Mouse (Mus musculus) CH12.LX (cell line): ENCODE results near the gene Ctsh. TPM values are rescaled to one million over a fixed set of nuclear protein-coding genes. Genes with fewer than 3 reads are reported as not detected.

Experiments
- DNase-seq: peaks from one replicate; pipeline ENCODE4 v3.0.0-alpha.2; 2013; ENCODE audit errors: extremely low read depth
- H3K27ac ChIP-seq: 2 replicates; pipeline ENCODE4 v1.5.1; 2012; ENCODE audit warnings: low read depth, mild to moderate bottlenecking, control low read depth, moderate library complexity; ENCODE audit not compliant: insufficient read depth
- H3K27me3 ChIP-seq: replicated peaks from 2 replicates; pipeline ENCODE3; 2012; ENCODE audit warnings: inconsistent platforms
- H3K36me3 ChIP-seq, 2 experiments: replicated peaks in 1 of 2; 2 replicates each; pipeline versions ENCODE3 to v1.6.1; 2012; ENCODE audit warnings: inconsistent platforms in 1 of 2, low read length in 1 of 2, mild to moderate bottlenecking in 1 of 2, mixed read lengths in 1 of 2, moderate library complexity in 1 of 2; ENCODE audit not compliant: control insufficient read depth in 1 of 2, insufficient read depth in 1 of 2
- H3K4me1 ChIP-seq, 2 experiments: 2 replicates each; pipeline ENCODE4 v1.6.1; 2012; ENCODE audit warnings: inconsistent platforms in 1 of 2, moderate library complexity in 1 of 2; ENCODE audit not compliant: insufficient read depth in 2 of 2, control insufficient read depth in 1 of 2
- H3K4me2 ChIP-seq: 2 replicates; pipeline ENCODE4 v1.6.1; 2012; ENCODE audit warnings: low read depth, mild to moderate bottlenecking, control low read depth; ENCODE audit not compliant: poor library complexity, insufficient read depth, severe bottlenecking
- H3K4me3 ChIP-seq, 3 experiments: fragments of 150-350 bp in 1 of 3; sonication (generic) in 1 of 3; replicated peaks in 1 of 3; 2 replicates each; pipeline versions ENCODE3 to v1.5.1; 2011 to 2012; ENCODE audit warnings: low read depth in 2 of 3, low read length in 2 of 3, mild to moderate bottlenecking in 2 of 3, moderate library complexity in 2 of 3, control low read depth in 1 of 3, improper control_type of control experiment in 1 of 3, inconsistent platforms in 1 of 3, mixed read lengths in 1 of 3; ENCODE audit not compliant: poor library complexity in 1 of 3
- H3K79me2 ChIP-seq: replicated peaks from 2 replicates; pipeline ENCODE4 v1.6.1; 2012; ENCODE audit warnings: mild to moderate bottlenecking, moderate library complexity; ENCODE audit not compliant: control insufficient read depth, poor library complexity, insufficient read depth, severe bottlenecking; ENCODE audit errors: extremely low read depth
- H3K9ac ChIP-seq: 2 replicates; pipeline ENCODE4 v1.6.1; 2012; ENCODE audit warnings: low read depth, mild to moderate bottlenecking, control low read depth, moderate library complexity; ENCODE audit not compliant: insufficient read depth
- H3K9me3 ChIP-seq: replicated peaks from 2 replicates; pipeline ENCODE3; 2012; ENCODE audit warnings: low read length, inconsistent platforms, mixed read lengths
- BHLHE40 ChIP-seq: IDR thresholded peaks from 2 replicates; pipeline ENCODE4 v1.6.1; 2011; ENCODE audit warnings: mild to moderate bottlenecking, low read depth, low read length, improper control_type of control experiment
- CTCF ChIP-seq, 2 experiments: IDR thresholded peaks in 1 of 2; conservative IDR thresholded peaks in 1 of 2; 2 replicates each; pipeline ENCODE4 v1.5.1; 2011 to 2012; ENCODE audit warnings: low read depth in 2 of 2, low read length in 2 of 2, improper control_type of control experiment in 1 of 2, inconsistent platforms in 1 of 2, mild to moderate bottlenecking in 1 of 2, moderate library complexity in 1 of 2
- E2F4 ChIP-seq: IDR thresholded peaks from 2 replicates; pipeline ENCODE4 v1.6.1; 2011; ENCODE audit warnings: low read depth, low read length, improper control_type of control experiment; ENCODE audit not compliant: insufficient replicate concordance
- ELF1 ChIP-seq: IDR thresholded peaks from 2 replicates; pipeline ENCODE4 v1.6.1; 2014; ENCODE audit warnings: low read depth, mild to moderate bottlenecking, inconsistent platforms, low read length, improper control_type of control experiment
- GABPA ChIP-seq: IDR thresholded peaks from 2 replicates; pipeline ENCODE4 v1.6.1; 2012; ENCODE audit warnings: low read depth, low read length, improper control_type of control experiment, inconsistent platforms; ENCODE audit not compliant: insufficient replicate concordance
- HCFC1 ChIP-seq: IDR thresholded peaks from 2 replicates; pipeline ENCODE4 v1.6.1; 2012; ENCODE audit warnings: low read depth, mild to moderate bottlenecking, inconsistent platforms, low read length, improper control_type of control experiment
- IRF4 ChIP-seq: IDR thresholded peaks from 2 replicates; pipeline ENCODE4 v1.6.1; 2014; ENCODE audit warnings: low read depth, mild to moderate bottlenecking, inconsistent platforms, low read length, improper control_type of control experiment
- JUN ChIP-seq: IDR thresholded peaks from 2 replicates; pipeline ENCODE4 v1.6.1; 2011; ENCODE audit warnings: low read depth, mild to moderate bottlenecking, low read length, improper control_type of control experiment, moderate library complexity; ENCODE audit not compliant: insufficient read depth
- KAT2A ChIP-seq: IDR thresholded peaks from 2 replicates; pipeline ENCODE4 v1.6.1; 2012; ENCODE audit warnings: low read length, improper control_type of control experiment, inconsistent platforms; ENCODE audit not compliant: insufficient replicate concordance
- MAFK ChIP-seq: IDR thresholded peaks from 2 replicates; pipeline ENCODE4 v1.6.1; 2011; ENCODE audit warnings: low read length, improper control_type of control experiment; ENCODE audit not compliant: insufficient replicate concordance
- MAX ChIP-seq: IDR thresholded peaks from 2 replicates; pipeline ENCODE4 v1.6.1; 2011; ENCODE audit warnings: low read length, improper control_type of control experiment
- NELFE ChIP-seq: IDR thresholded peaks from 2 replicates; pipeline ENCODE4 v1.6.1; 2011; ENCODE audit warnings: low read depth, low read length, improper control_type of control experiment
- NRF1 ChIP-seq: IDR thresholded peaks from 2 replicates; pipeline ENCODE4 v1.6.1; 2014; ENCODE audit warnings: low read depth, mild to moderate bottlenecking, inconsistent platforms, low read length, improper control_type of control experiment, moderate library complexity
- PAX5 ChIP-seq: IDR thresholded peaks from 2 replicates; pipeline ENCODE4 v1.6.1; 2012; ENCODE audit warnings: low read length, inconsistent platforms, mixed read lengths
- POLR2A ChIP-seq: IDR thresholded peaks from 2 replicates; pipeline ENCODE4 v1.6.1; 2011; ENCODE audit warnings: low read depth, mild to moderate bottlenecking, improper control_type of control experiment, low read length
- TCF12 ChIP-seq: IDR thresholded peaks from 2 replicates; pipeline ENCODE4 v1.6.1; 2014; ENCODE audit warnings: low read depth, mild to moderate bottlenecking, inconsistent platforms, low read length, improper control_type of control experiment
- UBTF ChIP-seq: IDR thresholded peaks from 2 replicates; pipeline ENCODE4 v1.6.1; 2012; ENCODE audit warnings: low read depth, mild to moderate bottlenecking, inconsistent platforms, low read length, improper control_type of control experiment, moderate library complexity
- ZKSCAN1 ChIP-seq: IDR thresholded peaks from 2 replicates; pipeline ENCODE4 v1.6.1; 2012; ENCODE audit warnings: low read depth, inconsistent platforms, low read length, improper control_type of control experiment, borderline replicate concordance
- ZMIZ1 ChIP-seq: IDR thresholded peaks from 2 replicates; pipeline ENCODE4 v1.6.1; 2012; ENCODE audit warnings: low read depth, mild to moderate bottlenecking, inconsistent platforms, low read length, improper control_type of control experiment
- ZNF384 ChIP-seq: IDR thresholded peaks from 2 replicates; pipeline ENCODE4 v1.6.1; 2012; ENCODE audit warnings: low read depth, low read length, improper control_type of control experiment, inconsistent platforms
- dilution Hi-C: fragments of 300-500 bp; cut with MboI; formaldehyde crosslinking; loops from 2 replicates; pipeline ENCODE4 v1.14.3; 2020; ENCODE audit warnings: low sequenced_read_pairs; ENCODE audit not compliant: extremely low pct_unique_long_range_greater_than_20kb, extremely low pct_ligation_motif_present
- in situ Hi-C: fragments of 300-500 bp; cut with MboI; formaldehyde crosslinking; loops from 3 replicates; pipeline ENCODE4 v1.14.3; 2019; ENCODE audit warnings: low sequenced_read_pairs, low pct_ligation_motif_present, low pct_unique_long_range_greater_than_20kb, mixed read lengths
- polyA plus RNA-seq: library from polyadenylated mRNA; unstranded; fragments of >175 nt; gene quantifications from 2 replicates; pipeline ENCODE4 v1.2.1, GENCODE M21; 2012; ENCODE audit warnings: low read depth; ENCODE audit not compliant: insufficient read length
- total RNA-seq, 2 experiments: library from RNA; depleted of rRNA; stranded (reverse); fragments of 300-350 nt in 1 of 2; fragments of >200 nt in 1 of 2; gene quantifications; 2 replicates each; pipeline ENCODE4 v1.2.3; 2012 to 2014

The Ctsh gene
- total and polyA plus RNA-seq, 3 experiments, result 133 to 316 (median 256) TPM

- Histone ChIP-seq H3K9ac (no peak overlapping the region), H3K27ac (no peak overlapping the region), H3K4me3 (no peak overlapping the region), H3K79me2 (no peaks in the 10 kb centered on the region), H3K4me2 (no peak overlapping the region), H3K27me3 (no peaks in the 10 kb centered on the region), H3K9me3 (no peaks in the 10 kb centered on the region), H3K36me3 (no peaks in the 10 kb centered on the region), H3K4me1 (peaks cover 3 to 10% of the 10 kb centered on the region in 2 experiments; a peak in 1 of 4 replicates)
- dilution Hi-C loops, result no loop called here
- TF ChIP-seq ZKSCAN1 (no peak), POLR2A (no peak), CTCF (conservative IDR thresholded peaks at IDR 0.05 in 1 of 2, IDR thresholded peaks at IDR 0.05 in 1 of 2; ENCODE audit: low read depth in 2 of 2, low read length in 2 of 2) (no peak), MAX (no peak), E2F4 (no peak), NRF1 (no peak), IRF4 (no peak), ELF1 (no peak), KAT2A (no peak), GABPA (no peak), ZNF384 (no peak), MAFK (no peak)
- in situ Hi-C loops, result no loop called here
- DNase-seq, result no peak
Observed at GRCm38 (mm10) chr9:90045191-90045590, 8.8 kb upstream of the Ctsh start.

- no peak for DNase-seq
- Histone ChIP-seq H3K79me2 (no peaks in the 10 kb centered on the region), H3K36me3 (no peaks in the 10 kb centered on the region), H3K4me1 (peaks cover 0 to 11% of the 10 kb centered on the region in 2 experiments; a peak in 1 of 4 replicates), H3K9me3 (no peaks in the 10 kb centered on the region), H3K4me2 (no peak overlapping the region), H3K27ac (no peak overlapping the region), H3K9ac (no peak overlapping the region), H3K27me3 (no peaks in the 10 kb centered on the region), H3K4me3 (no peak overlapping the region)
- dilution Hi-C loops, result no loop called here
- TF ChIP-seq NELFE (no peak), BHLHE40 (no peak), UBTF (no peak), TCF12 (no peak), MAFK (no peak), ZMIZ1 (no peak), HCFC1 (no peak), GABPA (no peak), ZNF384 (no peak), PAX5 (no peak), CTCF (conservative IDR thresholded peaks at IDR 0.05 in 1 of 2, IDR thresholded peaks at IDR 0.05 in 1 of 2; ENCODE audit: low read depth in 2 of 2, low read length in 2 of 2) (no peak), JUN (no peak)
- in situ Hi-C loops, result no loop called here
Observed at GRCm38 (mm10) chr9:90047937-90048627, 5.9 kb upstream of the Ctsh start.
